Mouse (Mus musculus): ENCODE results near the gene Syndig1l. TPM values are rescaled to one million over a fixed set of nuclear protein-coding genes. Genes with fewer than 3 reads are reported as not detected.

The Syndig1l gene
- not detected in 2 replicates for polyA plus RNA-seq (2012; rRNA removed; ENCODE audit: low replicate concordance)

DNA sequence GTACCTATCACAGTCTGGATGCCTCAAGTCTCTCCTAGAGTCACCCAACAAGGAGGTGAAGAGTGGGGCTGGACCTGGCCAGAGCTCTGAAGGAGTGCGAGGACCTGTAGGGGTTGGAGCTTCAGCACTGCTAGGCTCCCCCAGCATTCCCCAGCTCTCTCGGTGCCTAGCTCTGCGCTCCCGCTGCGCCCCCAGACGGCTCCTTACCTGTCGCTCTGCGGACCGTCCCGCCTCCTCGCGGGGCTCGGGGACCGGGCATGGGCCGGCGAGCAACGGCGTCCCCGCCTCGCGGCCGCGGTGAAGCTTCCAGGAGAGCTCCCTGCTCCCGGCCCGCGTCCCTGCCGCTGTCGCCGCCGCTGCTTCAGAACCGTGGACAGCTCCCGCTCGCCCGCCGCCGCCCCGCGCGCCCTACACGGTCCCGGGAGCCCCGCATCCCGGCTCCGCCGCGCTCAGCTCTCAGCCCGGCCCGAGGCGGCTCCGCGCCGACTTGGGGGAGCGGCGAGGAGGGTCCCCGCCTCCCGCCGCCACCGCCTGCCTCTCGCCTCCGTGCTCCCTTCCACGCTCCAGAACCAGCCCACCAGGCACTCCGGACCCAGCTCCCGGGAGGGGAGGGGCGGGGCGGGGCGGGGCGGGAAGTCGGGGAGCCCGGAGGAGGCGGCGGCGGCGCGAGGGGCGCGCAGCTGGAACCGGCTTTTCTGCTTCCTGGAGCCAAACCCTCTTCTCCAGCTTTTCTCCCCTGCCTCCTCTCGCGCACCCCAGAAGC lies at the start of gene Syndig1l:
TSS of gene Syndig1l (minus strand) at position 513 of the 763 bp plus-strand sequence.

DNA sequence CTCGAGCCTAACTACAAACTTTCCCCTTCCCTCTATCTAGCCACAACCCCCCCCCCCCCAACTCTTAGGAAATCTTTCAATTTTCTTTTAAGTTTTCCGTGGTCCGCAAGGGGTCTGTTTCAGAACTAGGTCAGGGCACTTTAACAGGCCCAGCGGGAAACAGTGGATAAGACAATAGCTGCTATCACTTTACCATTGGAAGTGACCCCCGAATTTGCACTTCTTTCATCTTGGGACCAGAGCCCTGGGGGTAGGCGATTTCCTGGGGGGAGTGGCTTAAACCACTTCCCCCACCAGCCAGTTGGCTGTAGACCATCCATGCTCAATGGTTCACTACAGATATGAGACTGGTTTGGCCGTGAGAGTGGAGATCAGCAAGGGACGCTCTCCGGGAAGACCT lies 58.0 kb downstream of the Syndig1l start, which contains the start of gene Vrtn:
TSS of gene Vrtn (plus strand) at position 366 of the 400 bp plus-strand sequence.

Other genes with a start within 250 kb of the Syndig1l start
- 83.5 and 170 TPM in 2 replicates for gene Aldh6a1, start 247.8 kb downstream of the Syndig1l start, polyA plus RNA-seq (2012; rRNA removed; ENCODE audit: low replicate concordance)
- 16.7 and 24.1 TPM in 2 replicates for gene Lin52, start 247.4 kb downstream of the Syndig1l start, polyA plus RNA-seq (2012; rRNA removed; ENCODE audit: low replicate concordance)
- gene Vsx2, start 129.1 kb downstream of the Syndig1l start, polyA plus RNA-seq (2012; rRNA removed; ENCODE audit: low replicate concordance) = not detected in 2 replicates
- 34.7 and 35.7 TPM in 2 replicates for gene Abcd4, start 81.4 kb downstream of the Syndig1l start, polyA plus RNA-seq (2012; rRNA removed; ENCODE audit: low replicate concordance)
- gene Vrtn, start 57.8 kb downstream of the Syndig1l start, polyA plus RNA-seq (2012; rRNA removed; ENCODE audit: low replicate concordance) = not detected in 2 replicates
- gene Npc2, start 74.3 kb upstream of the Syndig1l start, polyA plus RNA-seq (2012; rRNA removed; ENCODE audit: low replicate concordance) = 273 and 604 TPM in 2 replicates
- gene Isca2, start 74.4 kb upstream of the Syndig1l start, polyA plus RNA-seq (2012; rRNA removed; ENCODE audit: low replicate concordance) = 76.5 and 154 TPM in 2 replicates
- 7.3 and 14.6 TPM in 2 replicates for gene Ltbp2, start 177.7 kb upstream of the Syndig1l start, polyA plus RNA-seq (2012; rRNA removed; ENCODE audit: low replicate concordance)